Mouse (Mus musculus) retina, postnatal 1 day (tissue): ENCODE results near the gene Mpdu1.
A peak's percentile ranks its signal among the peaks of the same experiment; 100 is the strongest.
"Not testable (repeated sequence)": the region's sequence is repeated elsewhere in the genome, so short reads cannot be mapped to it uniquely, and the experiment has no call there.

ENCODE experiments used
- DNase-seq: peaks from one replicate; pipeline ENCODE4 v3.0.0-alpha.2; 2012

Gene Mpdu1

GRCm38 (mm10) chr11:69663795-69664194, 1.4 kb upstream of the Mpdu1 start:
- DNase-seq: no peak

GRCm38 (mm10) chr11:69662967-69663671, 677 bp upstream of the Mpdu1 start:
- no peak for DNase-seq

- no peak for DNase-seq
These were observed 1.1 kb downstream of the Mpdu1 start for GRCm38 (mm10) chr11:69661221-69661881.

GRCm38 (mm10) chr11:69657462-69657881, 5.0 kb downstream of the Mpdu1 start:
- DNase-seq: no peak

GRCm38 (mm10) chr11:69656617-69657461, 5.6 kb downstream of the Mpdu1 start:
- peak; percentile 83 for DNase-seq

GRCm38 (mm10) chr11:69656065-69656455, 6.4 kb downstream of the Mpdu1 start:
- no peak for DNase-seq

GRCm38 (mm10) chr11:69655264-69656064, 7.0 kb downstream of the Mpdu1 start, which contains the start of gene Sox15:
Gene Sox15, plus strand, starts transcription at chr11:69655314.
- DNase-seq: peak; percentile 88

- DNase-seq: no peak
These were observed 7.7 kb downstream of the Mpdu1 start for GRCm38 (mm10) chr11:69654760-69655159.

GRCm38 (mm10) chr11:69653399-69653798, 9.0 kb downstream of the Mpdu1 start:
- DNase-seq: peak; percentile 67

GRCm38 (mm10) chr11:69645860-69646259, 16.6 kb downstream of the Mpdu1 start:
- no peak for DNase-seq

GRCm38 (mm10) chr11:69635471-69635870, 27.0 kb downstream of the Mpdu1 start:
- no peak for DNase-seq

GRCm38 (mm10) chr11:69633128-69633866, 29.1 kb downstream of the Mpdu1 start:
- no peak for DNase-seq

GRCm38 (mm10) chr11:69632284-69633089, 30.0 kb downstream of the Mpdu1 start, which contains the start of gene Fxr2:
Gene Fxr2, plus strand, starts transcription at chr11:69632990.
- DNase-seq: peak; percentile 100

- DNase-seq: peak; percentile 49
These were observed 32.6 kb downstream of the Mpdu1 start for GRCm38 (mm10) chr11:69629802-69630201.

- DNase-seq: peak; percentile 91
These were observed 34.2 kb downstream of the Mpdu1 start for GRCm38 (mm10) chr11:69628286-69628685.

GRCm38 (mm10) chr11:69624339-69624738, 38.1 kb downstream of the Mpdu1 start:
- not testable (repeated sequence) for DNase-seq

GRCm38 (mm10) chr11:69623006-69623405, 39.4 kb downstream of the Mpdu1 start:
- DNase-seq: no peak

- DNase-seq: no peak
These were observed 40.0 kb downstream of the Mpdu1 start for GRCm38 (mm10) chr11:69622406-69622805.

GRCm38 (mm10) chr11:69621571-69622268, 40.7 kb downstream of the Mpdu1 start, which contains the start of gene Sat2:
Gene Sat2, plus strand, starts transcription at chr11:69622024.
- DNase-seq: peak; percentile 89
